Mouse (Mus musculus) limb, embryonic 11.5 days (tissue): Measurements from ENCODE around the gene Ranbp3l. TPM values are rescaled to one million over a fixed set of nuclear protein-coding genes. Genes with fewer than 3 reads are reported as not detected.
"Not testable (repeated sequence)": the region's sequence is repeated elsewhere in the genome, so short reads cannot be mapped to it uniquely, and the experiment has no call there.

Source experiments
- ATAC-seq: fragments of 200-750 bp; cut with Nextera tagmentation; 2 replicates; pipeline ENCODE4 v1.8.0; 2017; ENCODE audit warnings: low read depth; ENCODE audit not compliant: insufficient number of reproducible peaks, low FRiP score, low TSS enrichment
- DNase-seq: peaks from one replicate; pipeline ENCODE4 v3.0.0-alpha.2; 2015; ENCODE audit warnings: low spot score
- H3K27ac ChIP-seq: fragments of 300-500 bp; sonication (generic); replicated peaks from 2 replicates; pipeline ENCODE4 v1.5.1; 2014; ENCODE audit warnings: low read depth, mild to moderate bottlenecking, low read length
- H3K27me3 ChIP-seq: fragments of 300-500 bp; sonication (generic); 2 replicates; pipeline ENCODE4 v1.6.1; 2014; ENCODE audit warnings: mild to moderate bottlenecking, low read length, mixed read lengths; ENCODE audit not compliant: control insufficient read depth, insufficient read depth
- H3K36me3 ChIP-seq: fragments of 300-500 bp; sonication (generic); 2 replicates; pipeline ENCODE4 v1.6.1; 2014; ENCODE audit warnings: mild to moderate bottlenecking, low read length, moderate library complexity, mixed read lengths; ENCODE audit not compliant: control insufficient read depth, insufficient read depth
- H3K4me1 ChIP-seq: fragments of 300-500 bp; sonication (generic); 2 replicates; pipeline ENCODE4 v1.6.1; 2014; ENCODE audit warnings: low read length, mixed read lengths; ENCODE audit not compliant: control insufficient read depth, insufficient read depth
- H3K4me2 ChIP-seq: fragments of 300-500 bp; sonication (generic); 2 replicates; pipeline ENCODE4 v1.6.1; 2014; ENCODE audit warnings: low read depth, mild to moderate bottlenecking, moderate library complexity; ENCODE audit not compliant: severe bottlenecking
- H3K4me3 ChIP-seq: fragments of 300-500 bp; sonication (generic); 2 replicates; pipeline ENCODE4 v1.5.1; 2014; ENCODE audit warnings: low read depth, low read length
- H3K9ac ChIP-seq: fragments of 300-500 bp; sonication (generic); 2 replicates; pipeline ENCODE4 v1.6.1; 2014; ENCODE audit warnings: mild to moderate bottlenecking, low read length
- H3K9me3 ChIP-seq: fragments of 300-500 bp; sonication (generic); 2 replicates; pipeline ENCODE4 v1.6.1; 2016; ENCODE audit warnings: low read length; ENCODE audit not compliant: control insufficient read depth
- WGBS: fragments of 180-500 bp; shearing (Covaris S2); extraction: QIAGEN DNeasy Blood & Tissue Kit; methylation state at CpG from one replicate; pipeline ENCODE4 v1.1.7; 2014; 5-methylcytosine and 5-hydroxymethylcytosine counted together
- polyA plus RNA-seq: library from polyadenylated mRNA; unstranded; fragments of >200 nt; fragmentation: Nextera tagmentation; extraction: Ambion mirVana; gene quantifications from 2 replicates; pipeline ENCODE4 v1.2.1, GENCODE M21; 2014

Ranbp3l gene
- polyA plus RNA-seq, 1 experiment from 2014 or later: not detected

- Histone ChIP-seq H3K4me1 (no peaks in the 10 kb centered on the region), H3K27ac (no peak overlapping the region), H3K27me3 (no peaks in the 10 kb centered on the region), H3K9ac (no peak overlapping the region), H3K36me3 (no peaks in the 10 kb centered on the region), H3K4me3 (no peak overlapping the region), H3K4me2 (no peak overlapping the region), H3K9me3 (no peaks in the 10 kb centered on the region)
- DNase-seq (no peak), ATAC-seq (no peak)
- WGBS: 88% methylated on average over 12 of the region's 12 CpGs
These were observed 24.4 kb downstream of the Ranbp3l start for GRCm38 (mm10) chr15:8991859-8992838.

GRCm38 (mm10) chr15:8994608-8995277, 27.0 kb downstream of the Ranbp3l start:
- no peaks in the 10 kb centered on the region for H3K4me1 ChIP-seq
- 80% methylated on average over 8 of the region's 8 CpGs for WGBS
- H3K36me3 ChIP-seq: no peaks in the 10 kb centered on the region
- no peak overlapping the region for H3K4me2 ChIP-seq
- H3K9me3 ChIP-seq: no peaks in the 10 kb centered on the region
- no peak overlapping the region for H3K9ac ChIP-seq
- no peak overlapping the region for H3K27ac ChIP-seq
- DNase-seq (no peak), ATAC-seq (no peak)
- no peak overlapping the region for H3K4me3 ChIP-seq
- no peaks in the 10 kb centered on the region for H3K27me3 ChIP-seq

GRCm38 (mm10) chr15:8995490-8995889, 27.7 kb downstream of the Ranbp3l start:
- WGBS: 78% methylated on average over 7 of the region's 7 CpGs
- no peak overlapping the region for H3K4me3 ChIP-seq

GRCm38 (mm10) chr15:9002762-9003161, 35.0 kb downstream of the Ranbp3l start:
- WGBS: 86% methylated on average over 2 of the region's 2 CpGs
- Histone ChIP-seq H3K9me3 (no peaks in the 10 kb centered on the region), H3K4me2 (no peak overlapping the region), H3K27ac (no peak overlapping the region), H3K4me1 (no peaks in the 10 kb centered on the region), H3K27me3 (no peaks in the 10 kb centered on the region), H3K9ac (no peak overlapping the region), H3K4me3 (no peak overlapping the region), H3K36me3 (no peaks in the 10 kb centered on the region)
- ATAC-seq (no peak), DNase-seq (no peak)

More at GRCm38 (mm10) chr15:8995490-8995889, 27.7 kb downstream of the Ranbp3l start:
- no peak for ATAC-seq
- no peaks in the 10 kb centered on the region for H3K27me3 ChIP-seq
- no peaks in the 10 kb centered on the region for H3K4me1 ChIP-seq
- DNase-seq: no peak
- H3K4me2 ChIP-seq: no peak overlapping the region
- H3K9me3 ChIP-seq: no peaks in the 10 kb centered on the region
- no peak overlapping the region for H3K27ac ChIP-seq
- H3K9ac ChIP-seq: no peak overlapping the region
- H3K36me3 ChIP-seq: no peaks in the 10 kb centered on the region

- Histone ChIP-seq H3K27ac (no peak overlapping the region), H3K9ac (no peak overlapping the region), H3K27me3 (no peaks in the 10 kb centered on the region), H3K4me2 (no peak overlapping the region), H3K9me3 (no peaks in the 10 kb centered on the region), H3K4me3 (no peak overlapping the region), H3K36me3 (no peaks in the 10 kb centered on the region), H3K4me1 (no peaks in the 10 kb centered on the region)
- no peak for ATAC-seq
- DNase-seq: no peak
- WGBS: 37% methylated on average over 6 of the region's 6 CpGs
These were observed 41.4 kb downstream of the Ranbp3l start for GRCm38 (mm10) chr15:9009196-9009595.

- Histone ChIP-seq H3K27ac (no peak overlapping the region), H3K36me3 (no peaks in the 10 kb centered on the region), H3K4me3 (no peak overlapping the region), H3K9ac (no peak overlapping the region), H3K4me2 (no peak overlapping the region), H3K9me3 (peaks cover 4% of the 10 kb centered on the region), H3K27me3 (no peaks in the 10 kb centered on the region), H3K4me1 (no peaks in the 10 kb centered on the region)
- WGBS: 77% methylated on average over 2 of the region's 2 CpGs
- ATAC-seq: no peak
- no peak for DNase-seq
These were observed 46.8 kb downstream of the Ranbp3l start for GRCm38 (mm10) chr15:9014541-9014940.

GRCm38 (mm10) chr15:9015496-9015895, 47.7 kb downstream of the Ranbp3l start:
- not testable (repeated sequence) for H3K4me3 ChIP-seq, H3K4me2 ChIP-seq, H3K27ac ChIP-seq, H3K9me3 ChIP-seq, H3K9ac ChIP-seq, H3K4me1 ChIP-seq, H3K36me3 ChIP-seq, H3K27me3 ChIP-seq, DNase-seq, ATAC-seq
- WGBS: 84% methylated on average over 6 of the region's 6 CpGs

GRCm38 (mm10) chr15:9055704-9056103, 88.0 kb downstream of the Ranbp3l start:
- no peak for DNase-seq
- H3K36me3 ChIP-seq: no peaks in the 10 kb centered on the region
- no peaks in the 10 kb centered on the region for H3K27me3 ChIP-seq
- ATAC-seq: no peak
- H3K4me2 ChIP-seq: no peak overlapping the region
- H3K27ac ChIP-seq: no peak overlapping the region
- no peak overlapping the region for H3K4me3 ChIP-seq
- H3K9me3 ChIP-seq: no peaks in the 10 kb centered on the region
- H3K4me1 ChIP-seq: no peaks in the 10 kb centered on the region
- no peak overlapping the region for H3K9ac ChIP-seq
